Mouse (Mus musculus) brain, adult 2 months (tissue): ENCODE measurements around the gene Slc25a3.

Source experiments
- DNase-seq: peaks from one replicate; pipeline ENCODE4 v3.0.0; 2011; ENCODE audit warnings: low read depth, low spot score

The Slc25a3 gene

DNA sequence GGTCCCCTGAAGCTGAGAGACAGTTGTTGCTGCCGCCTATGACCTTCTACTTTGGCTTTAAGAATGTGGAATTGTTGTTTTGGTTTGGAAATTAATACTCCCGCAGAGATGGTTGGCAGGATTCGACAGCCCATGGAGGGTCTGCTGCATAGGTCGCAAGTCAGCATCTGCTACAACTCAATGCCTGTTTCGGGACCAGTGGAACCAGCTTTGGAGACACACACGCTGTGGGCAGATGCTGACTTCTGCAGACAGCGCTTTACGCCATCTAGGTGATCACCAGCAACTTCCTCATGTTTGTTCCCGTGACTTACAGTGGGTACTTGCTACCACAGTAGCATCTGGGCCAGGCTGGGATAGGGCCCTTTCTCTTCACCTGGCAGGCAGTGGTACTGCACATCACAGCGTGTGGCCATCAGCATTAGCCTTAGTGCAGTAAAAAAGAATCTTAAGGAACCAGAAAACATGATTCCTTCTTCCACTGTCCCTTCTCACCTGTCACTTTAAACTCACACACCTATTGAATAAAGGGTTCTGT lies 18.9 kb upstream of the Slc25a3 start:
- no peak for DNase-seq

DNA sequence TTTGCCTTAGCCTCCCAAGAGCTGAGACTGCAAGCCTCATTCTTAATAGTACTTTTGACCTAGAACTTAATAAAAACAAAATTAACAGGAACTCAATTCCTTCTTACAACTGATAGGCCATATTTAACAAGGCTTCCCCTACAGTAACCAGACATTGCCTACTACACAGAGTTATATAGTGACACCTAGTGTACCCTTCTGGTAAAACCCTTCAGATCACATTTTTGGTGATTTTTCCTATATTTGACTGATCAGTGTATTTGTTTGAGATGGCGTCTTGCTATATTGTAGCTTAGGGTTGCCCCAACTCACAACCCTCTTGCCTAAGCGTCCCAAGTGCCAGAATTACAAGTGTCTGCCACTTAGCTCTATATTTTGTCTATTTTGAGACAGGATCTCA lies 17.7 kb upstream of the Slc25a3 start:
- peak; percentile 61 for DNase-seq

GRCm38 (mm10) chr10:91139148-91139766 lies 15.4 kb upstream of the Slc25a3 start:
- no peak for DNase-seq

GRCm38 (mm10) chr10:91138317-91138716 lies 14.5 kb upstream of the Slc25a3 start:
- no peak for DNase-seq

DNA sequence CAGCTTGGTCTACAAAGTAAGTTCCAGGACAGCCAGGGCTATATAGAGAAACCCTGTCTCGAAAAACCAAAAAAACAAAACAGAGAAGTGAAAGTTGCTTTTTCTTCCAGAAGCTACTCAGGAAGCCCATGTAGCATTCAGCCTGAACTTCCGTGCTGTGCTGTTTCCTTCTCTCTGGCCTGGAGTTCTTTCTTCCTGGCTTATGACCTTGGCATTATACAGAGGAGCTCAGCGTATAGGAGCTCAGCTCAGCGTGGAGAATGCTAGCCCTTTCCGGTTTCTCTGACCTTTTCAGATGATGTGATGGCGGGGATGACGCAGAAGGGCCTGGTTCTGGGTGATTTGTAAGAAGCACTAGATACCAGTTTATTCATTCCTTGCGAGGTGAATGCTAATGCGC lies 13.5 kb upstream of the Slc25a3 start:
- peak; percentile 27 for DNase-seq

- no peak for DNase-seq
These were observed 11.6 kb upstream of the Slc25a3 start for GRCm38 (mm10) chr10:91135302-91135972.

DNA sequence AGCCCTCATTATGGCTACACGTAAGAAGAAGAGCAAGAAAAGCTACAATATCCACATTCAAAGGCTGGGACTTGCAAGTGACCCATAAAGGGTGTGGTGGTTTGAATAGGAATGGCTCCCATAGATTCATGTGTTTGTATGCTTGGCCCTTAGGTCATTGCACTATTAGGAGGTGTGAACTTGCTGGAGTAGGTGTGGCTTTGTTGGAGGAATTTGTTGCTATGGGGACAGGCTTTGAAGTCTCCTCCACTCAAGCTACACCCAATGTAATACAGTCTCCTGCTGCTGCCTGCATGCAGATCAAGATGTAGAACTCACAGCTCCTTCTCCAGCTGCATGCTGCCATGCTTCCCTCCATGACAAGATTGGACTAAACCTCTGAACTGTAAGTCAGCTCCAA lies 7.7 kb upstream of the Slc25a3 start:
- no peak for DNase-seq

- no peak for DNase-seq
These were observed 6.9 kb upstream of the Slc25a3 start for GRCm38 (mm10) chr10:91130792-91131191.

DNA sequence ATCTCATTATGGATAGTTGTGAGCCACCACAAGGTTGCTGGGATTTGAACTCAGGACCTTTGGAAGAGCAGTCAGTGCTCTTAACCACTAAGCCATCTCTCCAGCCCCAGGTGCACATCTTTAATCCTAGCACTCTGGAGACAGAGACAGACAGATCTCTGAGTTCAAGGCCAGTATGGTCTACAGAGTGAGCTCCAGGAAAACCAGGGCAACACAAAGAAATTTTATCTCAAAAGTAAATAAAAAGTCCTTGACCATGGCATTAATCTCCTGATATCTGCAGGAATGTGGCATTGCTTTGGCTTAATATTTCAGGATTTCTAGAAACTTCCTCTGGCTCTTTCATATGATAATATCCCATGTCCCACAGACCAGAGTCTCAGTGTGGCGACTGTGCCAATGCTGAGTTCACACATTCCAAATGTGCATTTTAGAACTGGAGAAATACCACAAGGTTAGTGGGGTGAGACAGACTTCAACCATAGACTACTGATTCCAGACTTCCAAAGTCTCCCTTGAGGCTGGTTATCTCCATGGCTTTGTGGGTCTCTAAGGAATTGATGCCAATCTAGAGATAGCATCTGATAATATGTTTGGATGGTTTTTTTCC lies 4.8 kb upstream of the Slc25a3 start:
- no peak for DNase-seq

- no peak for DNase-seq
These were observed 3.5 kb upstream of the Slc25a3 start for GRCm38 (mm10) chr10:91127395-91127794.

GRCm38 (mm10) chr10:91126618-91127355 lies 2.9 kb upstream of the Slc25a3 start:
- DNase-seq = no peak

DNA sequence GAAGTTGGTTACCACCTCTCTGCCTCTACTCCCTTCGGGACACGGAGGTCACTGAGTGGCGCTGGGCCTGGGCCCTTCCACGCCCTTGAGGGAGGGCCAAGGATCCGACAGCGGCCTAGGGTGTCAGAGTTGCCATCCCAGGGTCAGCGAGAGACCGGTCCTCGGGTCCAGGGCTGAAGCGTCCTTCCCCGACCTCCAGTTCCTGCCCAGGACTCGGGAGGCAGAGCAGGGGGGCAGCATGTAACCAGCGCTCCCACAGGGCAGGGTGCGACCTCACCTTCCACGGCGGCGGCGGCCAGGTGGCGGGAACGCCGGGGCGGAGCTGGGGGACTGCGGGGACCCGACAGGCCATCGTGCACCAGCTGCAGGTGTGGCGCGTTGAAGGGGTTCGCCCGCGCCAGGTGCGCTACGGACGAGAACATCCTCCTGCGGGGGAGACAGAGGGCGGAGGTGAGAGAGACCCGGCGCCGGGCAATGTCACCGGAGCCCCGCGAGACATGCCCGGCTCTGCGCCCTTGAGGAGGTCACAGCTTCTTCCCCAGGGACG lies 505 bp downstream of the Slc25a3 start:
- peak; percentile 35 for DNase-seq

DNA sequence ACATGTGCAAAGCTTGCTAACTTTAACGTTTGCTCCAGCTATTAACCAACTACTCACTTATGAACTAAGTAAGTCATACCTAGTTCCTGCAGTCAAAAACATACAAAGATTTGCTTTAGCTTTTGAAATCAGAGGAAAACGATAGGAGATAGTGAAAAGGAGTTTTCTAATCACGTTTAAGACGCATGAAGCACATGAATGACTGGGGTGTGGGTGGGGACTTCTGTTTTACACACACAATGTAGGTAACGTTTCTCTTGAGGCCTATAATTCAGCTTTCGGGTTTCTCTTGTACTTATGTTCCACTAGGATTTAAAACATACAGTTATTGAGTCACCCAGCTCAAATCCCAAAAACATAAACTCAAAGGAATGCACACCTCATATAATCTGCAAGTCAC lies 1.2 kb downstream of the Slc25a3 start:
- DNase-seq = peak; percentile 22

DNA sequence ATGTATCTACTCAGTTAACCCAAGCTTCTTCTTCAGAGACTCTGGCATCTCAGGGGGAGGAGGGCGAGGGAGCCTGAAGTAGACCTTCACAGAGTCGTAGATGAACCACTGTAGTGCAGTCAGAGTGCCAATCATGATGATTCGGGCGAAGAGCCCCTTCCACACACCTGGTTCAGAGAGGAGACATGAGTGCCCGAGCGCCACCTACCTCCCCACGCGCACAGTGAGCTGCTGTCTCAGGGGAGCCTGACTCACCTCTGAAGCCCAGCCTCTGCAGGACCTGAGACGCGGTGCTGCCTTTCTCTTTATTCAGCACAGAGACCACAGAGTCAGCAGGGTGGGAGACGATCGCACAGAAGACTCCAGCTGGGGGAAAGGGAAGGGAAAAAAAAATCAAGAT lies 6.9 kb downstream of the Slc25a3 start:
- peak; percentile 18 for DNase-seq

DNA sequence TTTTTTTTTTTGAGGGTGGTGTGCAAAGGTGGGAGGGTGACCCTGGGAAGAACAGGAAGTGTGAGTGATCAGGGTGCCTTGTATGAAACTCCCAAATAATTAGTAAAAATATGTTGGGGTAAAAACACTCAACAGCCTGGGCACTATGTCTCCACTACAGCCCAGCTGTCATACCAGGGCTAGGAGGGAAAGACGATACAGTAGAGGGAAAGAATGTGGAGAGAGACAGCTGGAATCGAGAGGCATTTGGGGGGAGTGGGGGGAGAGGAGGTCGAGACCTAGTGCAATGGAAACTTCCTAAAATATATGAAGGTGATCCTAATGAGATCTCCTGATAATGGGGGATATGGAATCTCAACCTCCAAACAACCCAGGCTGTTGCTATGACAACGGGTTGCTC lies 14.0 kb downstream of the Slc25a3 start:
- no peak for DNase-seq

- DNase-seq = no peak
These were observed 17.9 kb downstream of the Slc25a3 start for GRCm38 (mm10) chr10:91105981-91106380.

GRCm38 (mm10) chr10:91102799-91103590 lies 20.9 kb downstream of the Slc25a3 start:
- DNase-seq = no peak

DNA sequence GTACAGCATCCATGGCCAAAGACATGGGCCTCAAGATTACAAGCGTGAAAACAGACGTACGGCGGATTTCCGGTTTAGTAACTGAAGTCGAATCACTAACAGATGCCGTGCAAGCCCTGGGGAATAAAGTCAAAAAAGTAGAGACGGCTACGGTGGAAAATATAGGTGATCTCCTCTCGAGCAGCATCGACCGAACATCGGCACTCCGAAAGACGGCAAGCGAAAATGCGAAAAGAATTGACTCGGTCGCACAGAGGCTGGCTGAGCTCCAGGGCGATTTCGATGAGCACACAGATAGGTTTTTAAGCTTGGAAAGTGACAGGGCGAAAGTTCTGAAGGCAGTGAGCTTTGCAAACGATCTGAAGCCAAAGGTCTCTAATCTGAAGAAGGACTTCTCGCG lies 21.9 kb downstream of the Slc25a3 start:
- DNase-seq = no peak

DNA sequence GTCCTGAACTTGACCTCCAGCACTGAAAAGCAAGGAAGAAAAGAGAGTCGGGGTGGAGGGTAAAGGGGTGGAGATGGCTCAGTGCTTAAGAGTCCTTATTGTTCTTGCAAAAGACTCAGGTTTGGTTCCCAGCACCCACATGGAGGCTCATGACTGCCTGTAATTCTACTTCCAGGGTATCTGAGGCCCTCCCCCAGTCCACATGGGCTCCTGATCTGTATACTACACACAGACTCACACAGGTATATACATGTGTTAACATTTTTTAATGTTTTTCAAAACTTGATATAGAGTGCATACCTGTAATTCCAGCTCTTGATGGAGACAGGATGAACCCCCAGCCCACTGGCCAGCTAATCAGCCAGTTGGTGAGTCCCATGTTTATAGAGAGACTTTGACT lies 23.8 kb downstream of the Slc25a3 start:
- no peak for DNase-seq

DNA sequence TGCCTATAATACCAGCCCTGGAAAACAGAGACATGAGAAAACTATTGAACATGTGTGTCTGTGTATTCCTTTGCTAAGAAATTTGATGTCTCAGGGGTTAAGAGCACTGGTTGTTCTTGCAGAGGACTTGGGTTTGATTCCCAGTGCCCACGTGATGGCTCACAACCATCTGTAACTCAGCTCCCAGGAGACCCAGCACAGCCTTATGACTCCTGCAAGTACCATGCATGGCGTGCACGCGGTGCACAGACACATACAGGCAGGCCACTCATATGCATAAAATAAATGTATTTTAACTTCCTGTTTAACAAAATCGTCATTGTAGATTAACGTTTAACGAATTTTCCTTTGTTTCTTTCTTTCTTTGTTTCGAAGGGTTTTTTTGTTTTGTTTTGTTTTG lies 25.8 kb downstream of the Slc25a3 start:
- DNase-seq = no peak
